Mouse (Mus musculus) cerebellum, postnatal 10 days (tissue): Measurements from ENCODE around the gene 4931409K22Rik.
A peak's percentile ranks its signal among the peaks of the same experiment; 100 is the strongest.

ENCODE experiments used
- DNase-seq, 2 experiments: peaks; one replicate each; pipeline ENCODE4 v3.0.0; 2021; ENCODE audit warnings: mixed read lengths in 2 of 2

Gene 4931409K22Rik

DNA sequence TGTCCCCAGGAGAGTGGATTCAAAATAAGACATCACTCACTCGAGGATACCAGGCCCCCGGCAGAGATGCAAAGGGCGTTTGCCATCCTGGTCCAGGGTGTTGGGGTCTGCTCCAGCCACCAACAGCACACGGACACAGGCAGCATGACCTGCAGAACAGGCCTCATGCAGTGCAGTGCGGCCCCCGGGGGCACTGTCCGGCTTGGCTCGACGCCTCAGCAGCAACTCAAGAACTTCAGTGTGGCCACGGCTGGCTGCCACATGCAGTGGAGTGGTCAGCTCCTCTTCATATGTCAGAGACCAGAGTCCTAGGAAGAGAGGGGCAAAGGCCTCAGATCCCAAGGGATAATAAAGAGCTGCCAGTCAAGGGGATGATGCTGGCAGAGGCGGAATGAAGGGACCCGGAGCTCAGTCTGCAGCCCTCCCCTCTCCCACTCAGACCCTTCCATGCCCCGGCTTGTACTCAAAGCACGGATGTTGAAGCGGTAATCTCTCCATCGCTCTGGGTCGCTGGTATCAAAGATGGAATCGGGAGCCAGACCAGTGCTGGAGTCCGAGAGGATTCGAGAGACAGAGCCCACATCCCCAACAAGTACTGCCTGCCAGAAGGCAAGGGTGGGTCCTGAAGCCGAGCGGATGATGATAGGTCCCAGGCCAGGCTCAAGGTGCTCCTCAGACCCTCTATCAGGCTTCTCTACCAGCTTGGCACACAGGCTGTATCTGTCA, 16.9 kb downstream of the 4931409K22Rik start:
- no peak for DNase-seq

DNA sequence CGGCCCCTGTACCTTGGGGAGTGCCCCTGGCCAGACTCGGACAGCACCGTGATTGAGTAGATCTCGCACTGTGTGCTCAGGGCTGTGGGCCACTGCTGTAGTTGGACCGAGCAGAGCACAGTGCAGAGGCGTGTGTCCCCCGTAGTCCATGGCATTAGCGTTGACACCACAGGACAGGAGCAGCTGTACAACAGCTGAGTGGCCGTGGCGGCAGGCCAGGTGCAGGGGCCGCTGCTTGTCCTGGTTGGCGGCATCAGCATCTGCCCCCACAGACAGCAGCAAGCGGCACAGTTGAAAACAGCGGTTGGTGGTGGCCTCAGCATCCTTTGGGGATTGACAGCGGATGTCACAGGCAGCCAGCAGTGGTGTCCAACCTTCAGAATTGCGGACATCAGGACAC, 19.0 kb downstream of the 4931409K22Rik start:
- DNase-seq = peak in 1 of 2 experiments; percentile 32

GRCm38 (mm10) chr5:24536511-24536910, 20.1 kb downstream of the 4931409K22Rik start:
- no peak for DNase-seq

GRCm38 (mm10) chr5:24535731-24536130, 20.9 kb downstream of the 4931409K22Rik start:
- no peak for DNase-seq

DNA sequence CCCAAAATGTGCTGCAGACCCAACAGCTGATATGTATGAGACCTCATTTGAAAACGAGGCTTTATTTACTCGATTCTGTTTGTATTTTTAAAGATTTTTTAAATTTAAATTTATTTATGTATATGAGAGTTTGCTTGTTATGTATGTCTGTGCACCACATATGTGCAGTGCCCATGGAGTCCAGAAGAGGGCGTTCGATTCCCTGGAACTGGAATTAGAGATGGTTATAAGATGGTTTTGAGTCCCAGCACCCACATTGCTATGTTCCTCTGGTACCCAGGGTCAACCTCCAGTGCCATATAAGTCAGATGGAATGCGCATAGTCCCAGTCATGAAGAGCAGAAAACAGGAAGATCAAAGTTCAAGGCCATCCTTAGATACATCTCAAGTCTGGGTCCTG, 22.3 kb downstream of the 4931409K22Rik start:
- peak in 1 of 2 experiments; percentile 41 for DNase-seq

- DNase-seq = no peak
Observed at GRCm38 (mm10) chr5:24533391-24533790, 23.2 kb downstream of the 4931409K22Rik start.

GRCm38 (mm10) chr5:24530042-24530689, 26.4 kb downstream of the 4931409K22Rik start:
- peak; percentile 98 to 99 for DNase-seq

DNA sequence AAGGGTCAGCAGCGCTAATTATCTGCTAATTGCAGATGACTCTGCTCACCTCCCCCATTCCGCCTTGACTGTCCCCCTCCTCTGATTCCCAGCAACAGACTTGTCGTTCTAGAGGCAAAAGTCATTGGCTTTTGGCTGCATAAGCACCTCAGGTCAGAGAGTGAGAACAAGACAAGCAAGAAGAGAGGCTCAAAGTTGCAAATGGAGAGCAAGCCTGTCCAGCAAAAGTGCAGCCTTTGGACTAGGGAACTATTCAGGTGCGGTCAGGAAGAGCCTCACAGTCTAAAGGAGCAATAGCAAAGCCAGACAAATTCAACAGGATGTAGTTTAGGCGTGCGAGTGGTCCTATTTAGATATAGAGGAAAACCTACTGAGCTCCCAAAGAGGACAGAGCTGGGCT, 28.8 kb downstream of the 4931409K22Rik start:
- DNase-seq = no peak

DNA sequence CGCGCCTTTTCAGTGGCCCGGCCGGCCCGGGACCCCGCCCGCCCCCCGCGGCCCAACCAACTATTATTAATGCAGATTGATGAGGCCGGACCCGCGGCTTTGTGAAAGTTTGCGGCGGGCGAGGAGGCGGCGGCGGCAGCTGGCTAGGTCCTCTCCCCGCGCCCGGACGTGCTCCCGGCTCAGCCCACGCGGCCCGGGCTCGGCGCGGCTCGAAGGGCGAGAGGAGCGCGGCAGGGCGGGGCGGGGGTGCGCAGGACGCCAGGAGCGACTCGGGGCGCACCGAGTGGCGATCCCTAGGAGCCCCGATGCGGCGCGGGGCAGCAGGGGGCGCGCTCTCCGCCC, 29.7 kb downstream of the 4931409K22Rik start, which contains the start of gene Gbx1:
Gbx1 (minus strand) TSS at position 314 of the 342 bp plus-strand sequence.
- peak; percentile 33 to 36 for DNase-seq

DNA sequence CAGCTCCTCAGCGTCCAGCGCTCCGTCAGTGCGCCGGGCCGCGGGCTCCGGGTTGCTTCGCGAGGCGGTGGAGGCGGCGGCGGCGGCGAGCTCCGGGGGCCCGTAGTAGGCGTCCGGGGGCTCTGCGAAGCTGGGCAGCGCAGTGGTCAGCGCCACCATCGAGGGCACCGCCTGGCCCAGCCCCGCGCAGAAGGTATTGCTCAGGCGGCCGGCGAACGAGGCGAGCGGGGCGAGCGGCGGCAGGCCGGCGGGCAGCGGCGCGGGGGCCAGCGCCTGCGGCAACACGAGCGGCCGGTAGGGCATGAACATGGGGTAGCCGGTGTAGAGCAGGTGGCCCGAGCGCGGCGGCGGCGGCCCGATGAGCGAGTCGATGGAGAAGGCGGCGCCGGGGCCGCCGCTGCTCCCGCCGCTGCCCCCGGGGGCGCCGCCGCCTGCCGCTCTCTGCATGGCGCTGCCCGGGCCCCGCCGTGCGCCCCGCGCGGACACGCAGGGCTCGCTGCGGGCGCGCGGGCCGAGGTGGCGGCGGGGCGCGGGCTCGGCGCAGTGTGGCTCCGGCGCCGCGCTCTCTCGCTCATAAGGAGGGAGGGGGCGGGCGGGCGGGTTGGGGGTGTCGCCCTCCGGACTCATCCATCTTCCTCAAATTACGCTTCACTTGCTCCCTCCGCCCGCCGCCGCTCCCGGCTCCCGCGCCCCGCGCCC, 30.3 kb downstream of the 4931409K22Rik start:
- DNase-seq = peak; percentile 39 to 43

DNA sequence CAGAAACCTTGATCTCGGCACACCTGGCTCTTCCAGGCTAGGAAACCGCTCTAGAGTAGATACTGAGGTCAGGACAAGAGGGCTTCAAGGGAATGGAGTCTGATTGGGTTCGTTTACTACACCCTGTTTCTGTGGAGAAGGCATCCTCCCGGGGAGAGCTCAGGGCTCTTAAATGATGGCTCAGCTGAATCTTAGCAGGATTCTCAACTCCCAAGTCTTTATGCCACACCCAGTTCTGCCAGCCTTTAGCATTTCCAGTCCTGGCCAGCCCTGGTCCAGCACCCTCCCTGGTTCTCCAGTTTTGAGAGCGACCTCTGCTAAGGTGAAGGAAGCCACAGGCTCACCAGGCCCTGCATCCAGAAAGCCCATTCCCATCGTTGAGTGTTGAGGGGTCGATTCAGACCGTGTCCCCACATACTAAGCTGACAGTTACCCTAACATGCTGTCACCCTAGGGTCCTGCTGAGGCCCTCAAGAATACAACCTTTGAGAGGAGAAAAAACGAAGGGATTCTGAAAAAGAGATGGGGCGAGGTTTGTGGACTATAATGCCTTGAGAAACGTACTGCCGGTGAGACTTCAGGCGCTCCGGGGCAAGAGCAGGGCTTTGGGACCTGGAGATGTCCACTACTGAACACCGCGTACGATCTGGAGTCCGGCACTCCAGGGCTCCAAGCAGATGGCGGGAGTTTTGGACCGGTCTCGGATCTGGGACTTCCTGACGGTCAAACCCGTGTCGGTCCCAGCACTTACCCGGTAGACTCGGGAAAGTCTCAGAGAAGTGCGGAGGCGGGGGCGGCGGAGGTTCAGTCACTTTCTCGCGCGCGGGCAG, 31.0 kb downstream of the 4931409K22Rik start:
- DNase-seq = no peak

DNA sequence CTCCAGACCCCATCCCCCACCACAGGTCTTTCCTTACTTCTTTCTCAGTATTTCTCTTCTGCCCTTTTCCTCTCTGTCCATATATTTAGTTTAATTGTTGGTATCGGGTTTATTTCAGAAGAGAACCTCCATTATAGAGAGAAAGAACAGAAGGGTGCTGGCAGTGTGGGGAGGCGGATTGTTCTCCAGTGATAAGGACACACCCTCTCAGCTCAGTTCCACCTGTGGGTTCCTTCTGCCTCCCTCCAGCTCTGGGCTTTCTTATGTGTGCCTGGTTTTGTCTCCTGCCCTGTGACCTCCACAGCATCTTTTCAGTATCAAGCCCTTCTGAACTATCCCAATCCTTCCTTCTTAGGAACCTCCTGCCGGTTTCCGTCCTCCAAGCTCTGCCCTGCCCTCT, 32.1 kb downstream of the 4931409K22Rik start:
- DNase-seq = no peak

DNA sequence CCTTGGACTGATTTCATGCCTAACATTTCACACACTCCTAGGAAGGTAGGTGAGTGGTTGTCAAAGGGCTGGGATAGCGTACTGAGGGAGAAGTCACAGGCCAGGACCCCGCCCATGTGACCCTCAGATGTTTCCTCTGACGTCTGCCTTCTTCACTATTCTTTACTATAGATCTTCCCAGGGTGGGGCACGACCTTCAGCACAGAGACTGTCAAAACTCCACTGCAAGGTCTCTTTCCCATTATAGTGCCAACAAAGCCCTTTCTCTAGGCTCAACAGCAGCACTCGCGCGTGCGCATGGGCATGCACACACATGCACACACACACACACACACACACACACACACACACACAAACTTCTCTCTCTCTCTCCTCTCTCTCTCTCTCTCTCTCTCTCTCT, 32.8 kb downstream of the 4931409K22Rik start:
- DNase-seq = no peak

DNA sequence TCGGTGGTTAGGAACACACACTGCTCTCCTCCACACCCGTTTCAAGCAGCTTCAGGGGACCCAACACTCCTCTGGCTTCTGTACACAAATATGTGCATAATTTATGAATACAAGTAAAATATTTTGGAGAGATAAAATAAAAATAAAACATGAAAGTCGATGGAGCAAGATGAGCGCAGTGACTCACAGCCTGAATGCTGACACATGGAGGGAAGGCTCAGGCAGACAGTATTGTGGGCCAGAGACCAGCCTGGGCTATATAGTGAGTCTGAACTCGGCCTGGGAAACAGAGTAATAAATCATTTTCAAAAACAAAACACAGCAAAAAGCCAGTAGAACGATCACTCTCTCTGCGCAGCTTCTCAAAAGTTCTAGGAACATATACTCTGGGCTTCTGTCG, 35.2 kb downstream of the 4931409K22Rik start:
- no peak for DNase-seq

GRCm38 (mm10) chr5:24512271-24512670, 44.3 kb downstream of the 4931409K22Rik start:
- DNase-seq = no peak

DNA sequence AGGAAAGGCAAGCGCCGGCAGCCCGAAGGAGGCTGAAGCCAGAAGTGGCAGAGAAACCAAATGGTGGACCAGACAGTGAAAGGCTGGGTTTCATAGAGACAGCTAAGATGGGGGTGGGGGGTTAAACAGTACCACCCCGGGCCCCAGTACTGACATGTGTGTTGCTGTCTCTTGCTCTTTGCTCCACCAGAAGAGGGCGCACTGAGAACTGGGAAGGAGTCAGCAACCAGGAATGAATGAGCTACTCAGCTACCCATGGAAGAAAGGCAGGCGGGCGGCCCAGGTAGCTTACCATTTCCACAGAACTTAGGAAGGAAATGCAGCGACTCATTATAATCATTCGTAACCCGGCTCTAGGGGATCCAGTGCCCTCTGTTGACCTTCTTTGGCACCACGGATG, 46.0 kb downstream of the 4931409K22Rik start:
- peak; percentile 56 to 58 for DNase-seq

DNA sequence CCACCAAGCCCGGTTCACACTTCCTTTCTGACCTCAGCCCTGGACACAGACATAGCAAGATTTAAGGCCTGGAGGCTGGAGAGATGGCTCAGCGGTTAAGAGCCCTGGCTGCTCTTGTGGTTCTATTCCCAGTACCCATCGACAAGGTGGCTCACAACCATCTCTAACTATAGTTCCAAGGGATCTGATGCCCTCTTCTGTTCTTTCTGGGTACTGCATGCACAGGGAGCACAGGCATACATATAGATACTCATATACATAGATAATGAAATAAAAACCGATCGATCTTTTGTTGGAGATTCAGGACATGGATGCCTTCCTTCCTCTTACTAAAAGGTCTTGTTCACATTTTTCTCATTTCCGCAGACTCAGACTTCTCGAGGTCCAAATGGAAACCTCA, 48.2 kb downstream of the 4931409K22Rik start:
- DNase-seq = no peak

DNA sequence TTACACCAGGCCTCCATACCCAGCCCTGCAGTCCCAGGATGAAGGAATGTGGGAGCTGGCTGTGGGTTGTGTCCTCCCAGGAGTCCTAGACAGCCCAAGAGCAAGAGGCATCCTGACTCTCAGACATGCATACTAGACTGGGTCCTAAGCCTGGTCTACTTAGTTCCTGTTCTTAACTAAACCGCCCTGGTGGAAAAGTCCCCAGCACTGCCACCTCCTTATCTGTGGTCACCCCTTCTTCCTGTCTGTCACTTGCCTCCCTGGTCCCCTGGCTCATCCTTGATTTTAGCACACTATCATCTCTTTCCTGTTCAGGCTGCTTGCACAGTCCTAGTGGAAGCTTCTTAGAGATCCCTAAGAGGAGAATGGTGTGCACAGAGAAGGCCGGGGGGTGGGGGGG, 51.1 kb downstream of the 4931409K22Rik start:
- no peak for DNase-seq

- no peak for DNase-seq
Observed at GRCm38 (mm10) chr5:24502786-24503185, 53.8 kb downstream of the 4931409K22Rik start.

GRCm38 (mm10) chr5:24500851-24501250, 55.8 kb downstream of the 4931409K22Rik start:
- peak; percentile 86 to 87 for DNase-seq

DNA sequence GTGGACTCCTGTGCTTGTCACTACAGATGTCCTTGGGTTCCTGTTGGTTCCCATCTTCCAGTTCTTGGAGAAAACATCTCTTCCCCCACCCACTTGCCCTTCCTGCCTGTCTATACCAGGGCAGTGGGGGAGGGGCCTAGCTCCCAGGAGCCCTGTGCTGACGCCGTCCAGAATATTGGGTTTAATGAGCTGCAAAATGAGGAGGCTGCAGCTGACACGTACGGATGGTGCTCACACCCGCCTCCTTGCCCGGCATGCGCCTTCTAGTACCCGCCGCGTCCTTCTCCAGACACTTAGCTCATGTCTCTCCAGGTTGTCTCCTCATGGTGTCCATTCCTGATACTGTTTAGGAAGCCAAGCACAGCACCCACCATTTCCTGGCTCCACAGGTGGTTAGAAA, 57.5 kb downstream of the 4931409K22Rik start:
- peak in 1 of 2 experiments; percentile 53 for DNase-seq

DNA sequence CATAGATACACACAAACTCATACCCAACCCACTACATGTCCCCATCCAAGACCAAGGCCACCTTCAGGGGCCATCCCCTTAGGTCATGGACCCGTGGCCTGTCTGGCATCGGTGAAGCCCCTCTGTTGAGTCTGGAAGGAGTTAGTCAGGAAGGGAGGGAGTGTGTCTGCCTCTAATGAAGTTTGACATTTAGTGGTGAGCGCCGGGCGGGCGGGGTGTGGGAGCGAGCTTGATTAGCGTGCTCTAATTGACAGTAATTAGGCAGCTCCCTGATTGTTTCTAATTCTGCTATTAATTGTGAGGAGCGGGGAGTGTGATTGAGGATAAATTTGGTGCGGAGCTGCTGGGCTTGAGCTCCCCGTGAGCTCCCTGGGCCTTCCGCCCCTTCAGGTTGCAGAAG, 59.1 kb downstream of the 4931409K22Rik start:
- no peak for DNase-seq

- DNase-seq = peak in 1 of 2 experiments; percentile 51
Observed at GRCm38 (mm10) chr5:24496756-24497155, 59.9 kb downstream of the 4931409K22Rik start.
